Mouse (Mus musculus) brain, adult 2 months (tissue): ENCODE results near the gene Asna1.

Source experiments
- DNase-seq: peaks from one replicate; pipeline ENCODE4 v3.0.0; 2011; ENCODE audit warnings: low read depth, low spot score

Asna1 gene

DNA sequence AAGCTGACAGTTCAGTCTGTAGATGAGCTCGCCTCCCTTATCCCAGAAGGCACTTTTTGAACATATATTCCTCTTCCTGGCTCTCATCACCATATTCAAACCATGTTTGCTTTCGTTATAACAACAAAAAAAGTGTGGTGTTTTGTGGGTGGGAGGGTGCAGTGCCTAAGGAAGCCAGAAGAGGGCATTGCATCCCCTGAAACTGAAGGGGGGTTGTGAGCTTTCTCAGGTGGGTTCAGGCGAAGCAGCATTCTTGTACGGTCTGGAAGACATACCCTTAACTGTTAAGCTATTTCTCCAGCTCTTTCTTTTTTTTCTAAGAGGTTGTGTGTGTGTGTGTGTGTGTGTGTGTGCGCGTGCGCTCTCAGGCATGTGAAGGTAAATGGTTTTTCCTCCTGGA is 49.6 kb downstream of the Asna1 start:
- peak; percentile 73 for DNase-seq

DNA sequence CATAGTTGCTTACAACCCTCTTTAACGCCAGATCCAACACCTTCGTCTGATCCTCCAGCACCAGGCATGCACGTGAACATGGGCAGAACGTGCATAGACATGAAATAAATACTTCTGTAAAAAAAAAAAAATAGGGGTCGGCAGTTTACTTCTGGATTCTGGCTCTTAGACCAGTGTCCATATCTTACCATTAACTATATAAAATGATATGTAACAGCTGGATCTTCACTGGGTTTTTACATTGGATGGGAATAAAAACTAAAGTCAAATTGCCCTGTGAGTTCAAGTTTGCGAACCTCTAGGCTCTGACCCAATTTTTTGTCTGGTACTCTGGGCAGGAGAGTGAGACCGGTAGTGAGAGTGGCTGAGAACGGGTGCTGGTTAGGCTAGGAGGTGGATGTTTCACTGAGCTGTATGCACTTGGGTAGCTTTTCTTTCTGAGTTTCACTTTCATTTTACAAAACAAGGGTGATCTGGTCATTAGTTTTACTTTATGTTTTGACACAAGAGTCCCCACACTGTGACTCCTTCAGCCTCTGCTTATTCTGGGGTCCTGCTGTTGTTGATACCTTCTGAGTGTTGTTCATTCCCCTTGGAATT is 50.4 kb downstream of the Asna1 start:
- DNase-seq, result no peak

DNA sequence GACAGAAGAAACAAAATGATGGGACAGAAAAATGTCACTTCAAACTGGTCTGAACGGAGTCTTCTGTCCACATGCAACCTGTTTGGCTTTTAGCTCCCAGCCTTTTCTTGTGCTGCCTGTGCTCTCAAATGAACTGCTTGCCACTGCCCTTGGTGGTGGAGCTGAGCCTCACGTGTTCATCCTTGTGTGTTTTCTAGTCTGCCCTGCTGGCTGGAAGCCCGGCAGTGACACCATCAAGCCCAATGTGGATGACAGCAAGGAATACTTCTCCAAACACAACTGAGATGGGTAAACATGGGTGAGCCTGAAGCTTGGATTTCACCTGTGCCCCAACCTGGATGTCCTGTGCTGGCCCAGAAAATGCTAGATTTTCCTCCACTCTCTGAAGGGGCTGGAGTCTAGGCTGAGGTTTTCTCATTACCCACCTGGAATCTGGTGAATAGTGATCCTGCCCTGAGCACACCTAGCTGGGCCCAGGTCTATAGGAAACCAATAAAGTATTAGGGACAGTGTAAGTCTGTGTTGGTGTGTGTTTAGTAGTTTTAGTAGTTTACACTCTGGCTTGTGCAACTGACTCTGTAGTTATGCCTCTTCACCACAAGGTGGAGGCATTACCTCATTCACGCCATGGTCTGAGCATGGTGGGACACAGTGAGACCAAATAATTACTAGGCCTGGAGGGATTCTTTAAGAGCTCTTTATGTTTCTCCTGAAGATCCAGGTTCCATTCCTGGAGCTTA is 51.1 kb downstream of the Asna1 start:
- peak; percentile 81 for DNase-seq

DNA sequence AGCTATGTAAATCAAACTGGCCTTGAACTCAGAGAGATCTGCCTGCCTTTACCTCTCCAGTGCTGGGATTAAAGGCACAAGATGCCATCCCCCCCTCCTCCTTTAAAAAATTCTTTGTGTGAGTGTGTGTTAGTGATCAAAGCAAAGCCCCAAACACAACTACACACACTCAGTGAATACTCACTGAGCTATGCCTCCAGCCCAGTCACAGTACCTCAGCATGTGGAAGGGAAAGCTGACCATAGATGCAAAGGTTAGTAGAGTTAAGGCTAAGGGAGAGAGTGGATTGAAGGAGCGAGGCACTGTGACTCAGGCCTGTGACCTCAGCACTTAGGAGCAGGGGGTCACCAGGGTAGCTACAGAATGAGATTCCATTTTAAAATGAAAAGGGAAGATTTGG is 52.0 kb downstream of the Asna1 start:
- no peak for DNase-seq

DNA sequence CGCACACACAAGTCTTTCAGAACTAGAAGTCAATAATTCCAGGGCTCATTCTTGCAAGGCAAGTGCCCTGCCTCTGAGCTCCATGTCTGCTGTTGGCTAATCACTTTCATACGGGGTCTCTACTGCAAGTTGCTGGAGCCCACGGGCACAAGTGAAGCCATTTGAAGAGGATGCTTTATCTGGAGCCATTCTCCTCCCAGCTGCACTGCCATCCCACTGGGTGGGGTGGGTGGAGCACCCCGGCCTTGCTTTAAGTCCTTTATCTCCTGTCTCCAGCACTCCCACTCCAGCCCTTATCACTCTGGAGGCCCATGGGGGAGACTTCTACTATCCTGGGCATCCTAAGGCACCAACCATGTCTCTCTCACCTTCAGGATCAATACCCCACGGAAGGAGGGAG is 54.2 kb downstream of the Asna1 start:
- no peak for DNase-seq

DNA sequence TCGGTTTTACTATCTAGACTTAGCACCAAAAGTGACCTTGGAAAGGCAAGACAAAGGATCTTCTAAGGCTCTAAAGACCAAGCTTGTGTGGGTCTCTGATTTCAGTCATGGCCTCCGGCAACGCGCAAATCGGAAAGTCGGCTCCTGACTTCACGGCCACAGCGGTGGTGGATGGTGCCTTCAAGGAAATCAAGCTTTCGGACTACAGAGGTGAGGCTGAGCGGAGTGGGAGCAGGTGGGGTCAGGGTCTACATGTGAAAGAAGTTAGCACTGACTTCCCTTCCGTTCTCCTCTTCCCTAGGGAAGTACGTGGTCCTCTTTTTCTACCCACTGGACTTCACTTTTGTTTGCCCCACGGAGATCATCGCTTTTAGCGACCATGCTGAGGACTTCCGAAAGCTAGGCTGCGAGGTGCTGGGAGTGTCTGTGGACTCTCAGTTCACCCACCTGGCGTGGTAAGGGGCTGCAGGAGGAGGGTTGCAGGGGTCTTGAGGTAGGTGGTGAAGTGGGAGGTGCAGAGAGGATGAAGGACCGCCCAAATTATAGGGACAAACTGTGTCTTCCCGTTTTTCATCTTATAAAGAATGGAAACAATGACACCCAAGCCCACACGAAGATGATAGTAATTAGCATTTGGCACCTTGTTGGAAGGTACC is 54.8 kb downstream of the Asna1 start:
- no peak for DNase-seq

DNA sequence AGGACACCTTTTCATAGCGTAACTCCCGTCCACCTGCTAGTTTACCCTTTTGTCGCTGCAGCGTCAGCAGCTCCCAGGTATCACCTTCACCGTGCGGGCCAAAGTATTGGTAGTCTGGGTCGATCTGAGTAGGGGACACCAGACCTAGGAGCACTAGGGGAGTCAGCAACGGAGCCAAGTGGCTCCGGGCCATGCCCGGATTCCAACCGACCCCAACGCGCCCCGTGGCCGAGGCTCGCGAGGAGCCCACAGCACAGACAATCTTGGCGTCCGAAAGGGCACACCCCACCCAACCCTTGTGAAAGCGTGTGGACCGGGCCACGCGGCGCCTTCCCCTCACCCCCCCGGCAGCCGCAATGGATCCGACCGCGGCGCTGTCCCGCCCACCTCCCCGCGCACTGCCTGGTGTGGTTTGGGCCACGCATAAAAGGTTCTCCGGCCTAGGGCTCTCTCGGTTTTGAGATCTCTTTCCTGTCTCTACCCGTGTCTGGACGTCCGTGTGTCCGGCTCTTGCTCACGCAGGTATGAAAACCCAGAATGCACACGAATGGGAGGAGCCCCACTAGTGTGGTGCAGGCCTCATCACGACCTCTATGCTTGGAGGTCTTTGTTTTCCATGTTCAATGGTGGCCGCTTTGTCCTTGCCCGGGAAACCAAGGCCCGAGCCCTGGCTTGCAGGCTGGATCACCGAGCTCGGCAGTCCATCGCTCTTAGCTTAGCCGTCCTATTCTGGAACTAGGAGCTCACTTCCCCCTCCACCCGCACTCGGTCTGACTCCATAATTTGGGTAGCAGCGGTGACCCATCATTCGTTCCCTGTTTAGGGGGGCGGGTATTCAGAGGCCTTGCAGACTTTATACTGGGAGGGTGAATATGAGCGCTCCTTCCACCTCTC is 55.6 kb downstream of the Asna1 start, which contains the start of the genes Gm49661, Prdx2 and Rnaseh2a:
TSS of gene Gm49661 (minus strand) at position 193 of the 894 bp plus-strand sequence.
TSS of gene Prdx2 (plus strand) at position 347 of the 894 bp plus-strand sequence.
TSS of gene Rnaseh2a (minus strand) at position 527 of the 894 bp plus-strand sequence.
- DNase-seq, result peak; percentile 92

DNA sequence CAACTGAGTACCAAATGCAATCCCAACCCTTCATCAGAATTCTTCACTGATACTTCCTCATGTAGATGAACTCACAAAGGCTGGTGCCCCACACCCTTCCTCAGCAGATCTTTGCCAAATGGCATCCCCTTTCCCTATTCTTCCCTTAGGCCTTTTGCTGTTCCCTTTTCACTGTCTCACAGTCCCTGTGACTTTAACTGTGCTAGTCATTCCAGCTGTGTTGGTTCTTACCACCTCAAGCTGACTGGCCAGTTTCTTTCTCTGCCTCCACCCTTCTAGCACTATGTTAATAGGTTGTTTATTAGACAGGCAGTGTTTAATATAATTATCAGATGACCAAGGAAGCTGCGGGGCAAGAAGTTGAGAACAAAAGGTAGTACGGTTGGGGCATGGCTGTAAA is 56.4 kb downstream of the Asna1 start:
- DNase-seq, result no peak
